Mouse (Mus musculus) intestine, postnatal 0 days (tissue): ENCODE results near the gene Kctd11. TPM values are rescaled to one million over a fixed set of nuclear protein-coding genes. Genes with fewer than 3 reads are reported as not detected.

Experiments
- ATAC-seq: fragments of 200-750 bp; cut with Nextera tagmentation; 2 replicates; pipeline ENCODE4 v1.8.0; 2017; ENCODE audit warnings: mild to moderate bottlenecking, moderate TSS enrichment, moderate library complexity
- H3K27ac ChIP-seq: fragments of 300-500 bp; sonication (generic); 2 replicates; pipeline ENCODE4 v1.5.1; 2014; ENCODE audit warnings: mild to moderate bottlenecking, low read depth, low read length, moderate library complexity
- H3K27me3 ChIP-seq: fragments of 300-500 bp; sonication (generic); replicated peaks from 2 replicates; pipeline ENCODE4 v1.6.1; 2014; ENCODE audit warnings: low read length, mixed read lengths; ENCODE audit not compliant: control insufficient read depth, insufficient read depth
- H3K36me3 ChIP-seq: fragments of 300-500 bp; sonication (generic); 2 replicates; pipeline ENCODE4 v1.6.1; 2014; ENCODE audit warnings: mild to moderate bottlenecking, moderate library complexity; ENCODE audit not compliant: control insufficient read depth, insufficient read depth
- H3K4me1 ChIP-seq: fragments of 300-500 bp; sonication (generic); replicated peaks from 2 replicates; pipeline ENCODE4 v1.6.1; 2014; ENCODE audit warnings: antibody characterized with exemption, low read length, mixed read lengths; ENCODE audit not compliant: control insufficient read depth, insufficient read depth
- H3K4me2 ChIP-seq: fragments of 300-500 bp; sonication (generic); replicated peaks from 2 replicates; pipeline ENCODE4 v1.6.1; 2014; ENCODE audit warnings: low read depth, mild to moderate bottlenecking, moderate library complexity
- H3K4me3 ChIP-seq: fragments of 300-500 bp; sonication (generic); 2 replicates; pipeline ENCODE4 v1.5.1; 2014; ENCODE audit warnings: low read depth, low read length
- H3K9ac ChIP-seq: fragments of 300-500 bp; sonication (generic); 2 replicates; pipeline ENCODE4 v1.6.1; 2014; ENCODE audit warnings: mild to moderate bottlenecking, low read depth, low read length
- H3K9me3 ChIP-seq: fragments of 300-500 bp; sonication (generic); 2 replicates; pipeline ENCODE4 v1.6.1; 2016; ENCODE audit warnings: mixed run types; ENCODE audit not compliant: control insufficient read depth
- CTCF ChIP-seq: sonication (generic); IDR thresholded peaks from 2 replicates; pipeline ENCODE4 v1.5.1; 2016; ENCODE audit warnings: low read depth, mild to moderate bottlenecking, control low read depth, antibody characterized with exemption, moderate library complexity
- WGBS: fragments of 180-500 bp; shearing (Covaris S2); extraction: QIAGEN DNeasy Blood & Tissue Kit; methylation state at CpG from one replicate; pipeline ENCODE4 v1.1.7; 2014; 5-methylcytosine and 5-hydroxymethylcytosine counted together
- polyA plus RNA-seq: library from polyadenylated mRNA; unstranded; fragments of >200 nt; fragmentation: Nextera tagmentation; extraction: Ambion mirVana; gene quantifications from 2 replicates; pipeline ENCODE4 v1.2.1, GENCODE M21; 2015

Kctd11 gene
- polyA plus RNA-seq, 1 experiment from 2014 or later = 4.0 TPM

DNA sequence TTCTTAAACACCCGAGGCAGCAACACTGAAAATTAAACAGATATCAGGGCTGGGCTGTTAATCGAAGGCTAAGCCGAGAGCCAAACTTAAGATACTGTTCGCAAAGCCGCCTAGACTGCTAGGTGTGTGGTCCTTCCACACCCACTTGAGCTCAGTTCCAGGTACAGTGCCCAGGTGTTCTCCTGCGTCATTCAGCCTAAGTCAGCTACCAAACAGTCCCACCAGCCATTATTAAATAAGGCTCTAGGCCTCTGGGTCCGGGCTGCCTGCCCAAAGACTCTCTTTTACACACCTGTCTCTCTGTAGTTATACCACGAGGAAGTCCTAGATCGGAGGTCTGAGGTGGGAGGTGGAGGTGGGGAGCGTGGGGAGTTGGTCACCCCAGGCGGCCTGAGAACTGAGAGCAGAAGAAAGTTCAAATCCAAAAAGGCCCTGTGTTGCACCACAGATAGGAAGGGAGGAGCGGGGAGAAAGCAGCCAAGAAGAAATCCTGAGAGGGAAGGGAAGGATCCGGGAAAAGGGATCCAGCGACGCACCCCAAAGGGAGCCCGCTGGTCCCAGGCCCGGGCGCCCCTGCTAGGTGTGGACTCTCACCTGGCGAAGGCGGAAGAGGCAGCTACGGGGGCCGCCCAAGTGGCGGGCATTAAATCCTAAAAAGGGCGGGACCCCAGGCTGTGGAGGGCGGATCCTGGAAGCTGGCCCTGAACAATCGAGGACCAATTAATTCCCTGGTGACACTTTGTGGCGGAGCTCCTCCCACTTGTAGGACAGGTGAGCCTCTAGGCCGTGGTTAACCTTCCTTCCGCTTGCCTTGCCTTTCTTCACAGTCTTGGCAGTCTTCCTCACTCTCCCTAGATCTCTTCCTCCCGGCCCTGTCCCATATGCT lies 22.9 kb downstream of the Kctd11 start, which contains the start of gene Tnk1:
Tnk1 (minus strand) TSS at position 618 of the 886 bp plus-strand sequence.
- Histone ChIP-seq H3K4me1 (no peaks in the 10 kb centered on the region), H3K9ac (peak within 1 kb of the TSS; percentile 48), H3K4me3 (peak within 1 kb of the TSS; percentile 30), H3K27ac (peak within 1 kb of the TSS; percentile 83), H3K9me3 (no peaks in the 10 kb centered on the region), H3K27me3 (no peaks in the 10 kb centered on the region), H3K36me3 (peaks cover 17% of the 10 kb centered on the region; the same call in 1 of the 2 replicates), H3K4me2 (peak within 1 kb of the TSS; percentile 63)
- WGBS = 12% methylated on average over 30 of the region's 30 CpGs
- peak; percentile 92 for ATAC-seq
- no peak for TF ChIP-seq CTCF

DNA sequence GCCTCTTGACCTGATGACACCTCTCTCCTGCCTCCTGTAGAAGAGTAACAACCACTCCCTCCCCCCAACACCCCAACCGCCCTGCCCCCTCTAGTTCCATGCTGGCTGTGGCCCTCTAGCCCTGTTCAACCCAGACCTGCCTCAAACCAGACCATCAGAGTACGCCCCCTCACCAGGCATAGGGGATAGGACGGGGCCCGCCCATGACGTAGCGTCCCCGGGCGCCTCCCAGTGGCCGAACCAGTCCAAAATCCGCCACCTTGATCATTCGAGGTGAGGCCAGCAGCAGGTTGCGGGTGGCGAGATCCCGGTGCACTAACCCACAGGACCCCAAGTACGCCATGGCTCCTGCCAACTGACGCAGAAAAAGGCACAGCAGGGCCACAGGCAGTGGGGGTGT lies 25.9 kb downstream of the Kctd11 start:
- peak; percentile 65 for TF ChIP-seq CTCF
- Histone ChIP-seq H3K9me3 (no peaks in the 10 kb centered on the region), H3K4me3 (no peak overlapping the region), H3K9ac (no peak overlapping the region), H3K4me2 (no peak overlapping the region), H3K4me1 (no peaks in the 10 kb centered on the region), H3K36me3 (peaks cover 48% of the 10 kb centered on the region), H3K27ac (no peak overlapping the region), H3K27me3 (no peaks in the 10 kb centered on the region)
- WGBS = 48% methylated on average over 16 of the region's 16 CpGs
- ATAC-seq = no peak

DNA sequence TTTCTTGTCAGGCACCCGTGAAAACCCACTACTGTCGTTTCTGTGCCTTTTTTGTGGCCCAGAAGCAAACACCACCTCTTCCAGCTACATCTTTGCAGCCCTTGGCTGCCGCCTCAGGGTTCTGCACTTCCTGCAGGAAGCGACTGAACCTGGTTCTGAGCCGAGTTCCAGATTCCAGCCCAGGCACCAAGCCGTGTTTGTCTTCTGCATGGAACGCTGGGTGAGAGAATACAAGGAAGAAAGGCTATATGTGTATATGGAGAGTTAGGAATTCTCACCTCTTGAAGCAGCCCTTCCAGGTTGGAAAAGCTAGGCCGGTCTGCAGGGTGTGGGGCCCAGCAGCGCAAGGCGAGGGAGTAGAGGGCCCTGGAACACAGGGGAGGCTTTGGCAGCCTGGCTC lies 26.5 kb downstream of the Kctd11 start:
- no peak overlapping the region for H3K4me3 ChIP-seq
- no peaks in the 10 kb centered on the region for H3K27me3 ChIP-seq
- no peak for ATAC-seq
- peaks cover 54% of the 10 kb centered on the region for H3K36me3 ChIP-seq
- H3K27ac ChIP-seq = no peak overlapping the region
- H3K9me3 ChIP-seq = no peaks in the 10 kb centered on the region
- no peak overlapping the region for H3K9ac ChIP-seq
- TF ChIP-seq CTCF = no peak
- WGBS = 76% methylated on average over 10 of the region's 10 CpGs
- H3K4me2 ChIP-seq = no peak overlapping the region
- H3K4me1 ChIP-seq = no peaks in the 10 kb centered on the region

DNA sequence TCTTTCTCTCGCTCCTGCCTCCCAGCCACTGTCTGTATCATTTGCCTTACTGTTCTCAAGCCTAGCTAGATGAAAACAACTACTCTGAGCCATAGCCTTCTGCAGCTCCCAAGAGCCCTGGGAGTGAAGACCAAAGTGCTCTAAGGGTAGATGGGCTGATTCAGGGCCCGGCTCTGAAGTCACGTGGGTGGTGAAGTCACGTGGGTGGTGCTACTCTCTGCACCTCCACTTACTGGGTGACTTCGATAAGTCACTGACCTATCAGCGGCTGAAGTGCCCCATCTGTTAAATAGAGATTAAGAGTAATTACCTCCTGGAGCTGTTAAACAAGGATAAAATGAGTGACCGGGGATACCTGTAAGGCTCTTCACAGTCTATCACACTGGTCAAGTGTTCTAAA lies 27.2 kb downstream of the Kctd11 start:
- Histone ChIP-seq H3K9me3 (no peaks in the 10 kb centered on the region), H3K4me3 (no peak overlapping the region), H3K4me2 (no peak overlapping the region), H3K27me3 (no peaks in the 10 kb centered on the region), H3K4me1 (no peaks in the 10 kb centered on the region), H3K36me3 (peaks cover 54% of the 10 kb centered on the region), H3K9ac (no peak overlapping the region), H3K27ac (no peak overlapping the region)
- TF ChIP-seq CTCF = no peak
- WGBS = 31% methylated on average over 7 of the region's 7 CpGs
- peak; percentile 22; the same call in 1 of the 2 replicates for ATAC-seq

DNA sequence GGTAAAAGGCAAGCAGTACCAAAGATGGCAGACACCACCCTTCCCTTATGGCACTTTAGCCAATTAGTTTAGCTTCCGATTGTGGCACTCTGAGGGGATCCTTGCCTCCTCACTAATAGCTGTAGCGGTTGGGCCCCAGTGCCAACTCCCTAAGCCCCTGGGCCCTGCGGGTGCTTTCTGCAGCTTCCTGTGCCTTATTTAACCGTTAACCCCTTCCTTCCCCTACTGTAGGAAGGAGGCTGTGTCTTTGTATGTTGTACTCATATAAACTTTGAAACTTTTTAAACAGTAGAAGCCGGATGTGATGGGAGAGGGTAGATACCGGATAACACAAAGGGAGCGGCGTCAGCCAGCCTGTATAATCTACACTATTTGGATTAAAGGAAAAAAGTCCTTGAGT lies 30.5 kb downstream of the Kctd11 start:
- peaks cover 66% of the 10 kb centered on the region for H3K36me3 ChIP-seq
- H3K4me1 ChIP-seq = peaks cover 6% of the 10 kb centered on the region
- 71% methylated on average over 8 of the region's 8 CpGs for WGBS
- TF ChIP-seq CTCF = no peak
- no peak for ATAC-seq
- no peak overlapping the region for H3K4me3 ChIP-seq
- H3K9ac ChIP-seq = no peak overlapping the region
- H3K27ac ChIP-seq = no peak overlapping the region
- no peak overlapping the region for H3K4me2 ChIP-seq
- no peaks in the 10 kb centered on the region for H3K27me3 ChIP-seq
- no peaks in the 10 kb centered on the region for H3K9me3 ChIP-seq

DNA sequence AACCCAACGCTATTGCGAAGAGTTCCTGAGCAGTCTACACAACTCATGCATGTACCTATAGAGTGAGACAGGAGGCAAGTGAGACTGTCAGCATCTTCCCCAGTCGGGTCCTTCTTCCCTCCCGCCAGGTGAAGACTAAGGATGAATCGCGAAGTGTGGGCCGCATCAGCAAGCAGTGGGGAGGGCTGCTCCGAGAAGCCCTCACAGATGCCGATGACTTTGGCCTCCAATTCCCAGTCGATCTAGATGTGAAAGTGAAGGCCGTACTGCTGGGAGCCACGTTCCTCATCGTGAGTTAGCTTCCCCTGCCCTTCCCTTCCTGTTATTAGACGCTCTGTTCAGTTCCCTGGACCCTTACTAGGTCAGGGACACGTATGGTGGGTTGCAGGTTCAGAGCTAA lies 31.3 kb downstream of the Kctd11 start:
- no peak overlapping the region for H3K4me3 ChIP-seq
- no peak overlapping the region for H3K9ac ChIP-seq
- H3K9me3 ChIP-seq = no peaks in the 10 kb centered on the region
- no peak overlapping the region for H3K4me2 ChIP-seq
- no peak overlapping the region for H3K27ac ChIP-seq
- H3K27me3 ChIP-seq = no peaks in the 10 kb centered on the region
- peaks cover 58% of the 10 kb centered on the region for H3K36me3 ChIP-seq
- TF ChIP-seq CTCF = no peak
- H3K4me1 ChIP-seq = peaks cover 14% of the 10 kb centered on the region
- ATAC-seq = no peak
- WGBS = 86% methylated on average over 15 of the region's 15 CpGs
